Mouse (Mus musculus): ENCODE data around the gene Selplg. TPM values are rescaled to one million over a fixed set of nuclear protein-coding genes. Genes with fewer than 3 reads are reported as not detected.

Gene Selplg
- 1.3 and 1.7 TPM in 2 replicates for polyA plus RNA-seq (2016; fragmentation: Nextera tagmentation; extraction: Ambion mirVana)

DNA sequence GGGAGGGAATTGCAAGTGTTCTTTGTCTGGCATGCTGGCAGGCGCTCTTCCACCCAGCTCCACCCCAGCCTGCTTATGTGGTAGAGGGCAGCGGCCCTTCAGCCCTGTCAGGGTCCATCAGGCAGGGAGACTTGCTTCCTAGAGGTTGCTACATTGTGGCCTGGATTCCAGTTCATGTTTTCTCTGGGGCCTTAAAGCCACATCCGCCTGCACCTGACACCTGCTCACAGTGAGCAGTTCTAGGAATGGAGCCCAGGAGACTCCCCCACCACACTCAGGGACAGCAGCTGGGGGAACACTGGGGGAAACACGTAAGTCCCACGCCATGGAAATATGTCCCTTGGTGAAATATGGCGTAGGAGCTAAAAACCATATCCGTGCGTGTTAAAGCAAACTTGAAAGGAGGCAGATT, at the start of gene Selplg:
TSS of gene Selplg (minus strand) at position 155 of the 412 bp plus-strand sequence.
- 0 out of 2 replicates have a peak within 1 kb of the TSS, but pooled peaks have one; percentile 13 for H3K27ac ChIP-seq
- H3K4me3 ChIP-seq = no peak within 1 kb of the TSS
- H3K36me3 ChIP-seq = peaks cover 3% of the 10 kb centered on the region; the same call in 1 of the 2 replicates
- no peaks in the 10 kb centered on the region for H3K9me3 ChIP-seq
- 50% methylated on average over 8 of the region's 8 CpGs for WGBS
- H3K27me3 ChIP-seq (ENCODE audit: insufficient read depth, poor library complexity, severe bottlenecking) = no peaks in the 10 kb centered on the region
- no peak for DNase-seq (ENCODE audit: low spot score)
- H3K4me1 ChIP-seq (replicated peaks) = peaks cover 18% of the 10 kb centered on the region

DNA sequence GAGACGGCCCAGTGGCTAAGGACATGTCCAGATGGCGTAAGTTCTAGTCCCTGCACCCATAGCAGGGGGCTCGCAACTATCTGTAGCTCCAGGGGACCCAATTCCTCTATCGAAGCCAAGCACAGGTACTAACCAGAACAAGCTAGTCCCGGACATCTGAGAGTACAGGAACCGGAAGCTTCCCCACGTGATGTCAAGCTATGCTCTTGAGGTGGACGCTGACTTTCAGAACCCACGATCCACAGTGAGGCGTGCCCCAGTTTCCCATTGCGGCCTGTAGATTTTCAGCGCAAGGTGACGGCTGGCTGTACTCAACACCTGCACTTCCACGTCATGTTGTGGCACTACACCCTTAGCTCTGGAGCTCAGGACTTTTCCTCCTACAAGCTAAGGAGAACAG, 48.7 kb upstream of the Selplg start:
- Histone ChIP-seq H3K4me3 (no peak overlapping the region), H3K9me3 (no peaks in the 10 kb centered on the region), H3K4me1 (replicated peaks) (peaks cover 61% of the 10 kb centered on the region), H3K27me3 (ENCODE audit: insufficient read depth, poor library complexity, severe bottlenecking) (no peaks in the 10 kb centered on the region), H3K36me3 (peaks cover 64% of the 10 kb centered on the region), H3K27ac (no peak overlapping the region)
- WGBS = 94% methylated on average over 14 of the region's 14 CpGs
- DNase-seq (ENCODE audit: low spot score) = no peak

DNA sequence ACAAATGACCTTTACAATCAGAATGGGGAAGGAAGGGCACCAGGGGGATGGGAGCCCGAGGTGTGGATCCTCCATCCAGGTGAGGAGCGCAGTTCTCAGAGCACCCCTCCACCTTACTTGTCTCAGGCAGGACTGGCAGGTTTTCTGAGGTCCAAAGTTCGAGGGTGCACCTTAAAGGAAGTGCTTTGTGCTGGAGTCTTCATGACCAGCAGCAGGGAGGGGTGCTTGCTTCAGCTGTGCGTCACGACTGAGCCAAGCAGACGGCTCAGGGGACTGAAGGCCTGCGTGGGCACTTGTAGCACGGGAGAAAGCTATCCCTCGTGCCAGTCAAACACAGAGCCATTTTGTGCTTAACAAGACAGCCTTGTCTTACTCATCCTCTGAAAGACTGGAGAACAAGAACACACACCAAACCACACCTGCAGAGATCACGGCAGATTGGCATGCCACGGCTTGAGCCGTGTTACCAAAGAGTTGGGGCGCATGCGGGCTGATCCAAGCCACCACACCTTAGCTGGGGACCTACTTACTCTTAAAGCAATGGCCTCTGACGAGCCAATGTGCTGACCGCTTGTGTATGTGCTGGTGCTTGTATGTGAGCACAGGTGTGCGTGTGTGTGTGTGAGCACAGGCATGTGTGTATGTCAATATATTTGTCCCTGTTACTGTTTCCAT, 46.6 kb upstream of the Selplg start:
- Histone ChIP-seq H3K4me3 (no peak overlapping the region), H3K4me1 (replicated peaks) (peaks cover 60% of the 10 kb centered on the region), H3K9me3 (no peaks in the 10 kb centered on the region), H3K36me3 (peaks cover 82% of the 10 kb centered on the region), H3K27ac (no peak overlapping the region), H3K27me3 (ENCODE audit: insufficient read depth, poor library complexity, severe bottlenecking) (no peaks in the 10 kb centered on the region)
- no peak for DNase-seq (ENCODE audit: low spot score)
- 92% methylated on average over 17 of the region's 17 CpGs for WGBS

DNA sequence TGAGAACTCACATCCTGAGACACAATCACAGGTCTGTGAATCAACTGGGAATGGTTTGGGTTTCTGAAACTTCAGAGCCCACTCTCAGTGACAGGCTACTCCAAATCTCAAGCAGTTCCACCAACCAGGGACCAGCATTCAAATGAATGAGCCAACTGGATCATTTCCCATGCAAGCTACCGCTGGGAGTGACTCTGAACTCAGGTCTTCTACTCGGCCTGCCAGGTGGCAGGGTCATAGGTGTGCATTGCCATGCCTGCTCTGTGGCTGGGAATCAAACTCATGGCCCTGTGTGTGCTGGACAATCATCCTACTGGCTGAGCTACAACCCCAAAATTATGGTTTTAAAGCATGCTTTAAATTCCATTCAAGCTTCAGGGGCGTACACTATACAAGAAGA, 45.1 kb upstream of the Selplg start:
- Histone ChIP-seq H3K27me3 (ENCODE audit: insufficient read depth, poor library complexity, severe bottlenecking) (no peaks in the 10 kb centered on the region), H3K27ac (no peak overlapping the region), H3K36me3 (peaks cover 79% of the 10 kb centered on the region), H3K9me3 (no peaks in the 10 kb centered on the region), H3K4me3 (no peak overlapping the region), H3K4me1 (replicated peaks) (peaks cover 60% of the 10 kb centered on the region)
- DNase-seq (ENCODE audit: low spot score) = no peak
- WGBS = 73% methylated on average over 3 of the region's 3 CpGs

DNA sequence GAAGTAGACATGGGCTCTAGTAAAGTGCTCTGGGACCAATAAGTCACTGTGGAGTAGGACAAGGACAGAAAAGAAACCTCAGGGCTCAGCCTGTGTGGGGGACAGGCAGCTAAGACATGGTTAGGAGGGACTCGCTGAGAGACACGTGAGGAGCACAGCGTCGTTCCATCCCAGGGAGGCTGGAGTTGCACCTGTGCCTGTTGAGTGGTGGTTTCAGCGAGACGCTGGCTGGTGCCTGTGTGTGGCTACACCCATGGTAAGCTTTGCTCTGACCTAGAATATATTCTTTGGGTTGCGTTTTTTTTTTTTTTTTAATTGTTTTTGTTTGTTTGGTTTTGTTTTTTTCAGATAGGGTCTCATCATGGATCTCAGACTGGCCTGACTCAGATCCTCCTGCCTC, 43.7 kb upstream of the Selplg start:
- H3K36me3 ChIP-seq = peaks cover 65% of the 10 kb centered on the region
- H3K4me3 ChIP-seq = no peak overlapping the region
- no peaks in the 10 kb centered on the region for H3K9me3 ChIP-seq
- H3K27ac ChIP-seq = peak overlapping the region; percentile 54
- H3K4me1 ChIP-seq (replicated peaks) = peaks cover 65% of the 10 kb centered on the region
- DNase-seq (ENCODE audit: low spot score) = no peak
- no peaks in the 10 kb centered on the region for H3K27me3 ChIP-seq (ENCODE audit: insufficient read depth, poor library complexity, severe bottlenecking)
- 93% methylated on average over 7 of the region's 7 CpGs for WGBS

DNA sequence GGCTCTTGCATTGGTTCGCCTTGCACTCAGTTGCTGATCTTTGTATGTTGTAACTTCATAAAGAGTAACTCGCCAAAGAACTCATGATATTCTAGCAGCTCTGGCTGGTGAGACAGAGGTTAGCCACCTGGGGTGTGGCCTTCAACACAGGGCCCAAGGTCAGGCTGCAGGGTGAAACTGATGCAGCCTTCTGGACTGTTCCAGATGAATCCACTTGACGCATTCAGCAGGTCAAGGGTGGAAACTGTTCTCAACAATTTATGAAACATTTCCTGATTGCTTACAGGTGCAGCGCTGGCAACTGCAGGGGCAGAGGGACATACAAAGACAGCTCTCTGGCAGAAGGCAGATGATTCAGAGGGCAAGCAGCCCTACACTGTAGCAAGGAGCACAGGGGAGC, 43.2 kb upstream of the Selplg start:
- Histone ChIP-seq H3K36me3 (peaks cover 60% of the 10 kb centered on the region), H3K4me1 (replicated peaks) (peaks cover 70% of the 10 kb centered on the region), H3K27me3 (ENCODE audit: insufficient read depth, poor library complexity, severe bottlenecking) (no peaks in the 10 kb centered on the region), H3K4me3 (no peak overlapping the region), H3K9me3 (no peaks in the 10 kb centered on the region), H3K27ac (peak overlapping the region; percentile 54)
- DNase-seq (ENCODE audit: low spot score) = no peak
- WGBS = 91% methylated on average over 4 of the region's 4 CpGs

DNA sequence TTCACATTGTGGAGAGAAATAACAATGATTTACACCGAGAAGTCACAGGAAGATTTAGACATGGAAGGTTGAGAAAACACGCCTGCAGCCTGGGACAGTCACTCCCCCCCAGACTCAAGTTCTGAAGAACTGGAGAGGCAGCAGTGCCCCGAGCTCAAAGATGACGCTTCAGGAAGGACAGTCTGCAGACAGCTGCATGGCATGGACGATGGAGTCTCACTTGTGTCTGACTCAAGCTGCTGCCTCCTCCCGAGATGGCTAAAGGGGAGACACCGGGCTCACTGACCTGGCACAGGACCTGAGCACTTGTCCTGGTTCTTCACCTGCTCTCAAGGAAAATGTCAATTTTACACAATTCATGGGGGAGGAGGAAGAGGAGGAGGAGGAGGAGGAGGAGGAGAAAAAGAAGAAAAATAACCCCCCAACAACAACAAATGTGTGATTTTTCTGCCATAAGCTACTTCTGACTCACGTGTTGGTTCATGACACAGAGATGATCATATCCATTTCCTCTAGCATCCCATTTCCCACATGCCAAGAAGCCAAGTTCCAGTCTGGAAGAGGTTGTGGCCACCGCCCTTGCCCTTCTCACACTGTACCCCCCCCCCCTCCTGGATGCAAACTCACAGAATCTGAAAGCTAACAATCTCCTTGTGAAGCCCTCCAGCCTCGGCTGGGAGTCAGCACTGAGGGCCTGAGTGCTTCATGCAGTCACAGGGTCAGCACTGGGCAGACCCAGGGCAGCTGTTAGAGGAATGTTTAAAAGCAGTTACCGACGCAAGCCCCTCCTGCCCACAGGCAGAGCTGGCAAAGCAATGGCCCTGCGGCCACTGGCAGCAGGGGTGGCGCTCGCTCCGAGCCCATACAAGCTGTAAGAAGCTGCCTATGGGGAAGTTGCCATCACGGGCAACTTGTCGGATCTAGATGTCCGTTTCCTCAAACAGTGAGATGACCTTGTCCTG, 41.9 kb upstream of the Selplg start:
- Histone ChIP-seq H3K4me3 (peak overlapping the region; percentile 35), H3K36me3 (peaks cover 47% of the 10 kb centered on the region), H3K4me1 (replicated peaks) (peaks cover 82% of the 10 kb centered on the region), H3K9me3 (no peaks in the 10 kb centered on the region), H3K27me3 (ENCODE audit: insufficient read depth, poor library complexity, severe bottlenecking) (no peaks in the 10 kb centered on the region), H3K27ac (peak overlapping the region; percentile 96)
- 60% methylated on average over 19 of the region's 19 CpGs for WGBS
- DNase-seq (ENCODE audit: low spot score) = no peak

DNA sequence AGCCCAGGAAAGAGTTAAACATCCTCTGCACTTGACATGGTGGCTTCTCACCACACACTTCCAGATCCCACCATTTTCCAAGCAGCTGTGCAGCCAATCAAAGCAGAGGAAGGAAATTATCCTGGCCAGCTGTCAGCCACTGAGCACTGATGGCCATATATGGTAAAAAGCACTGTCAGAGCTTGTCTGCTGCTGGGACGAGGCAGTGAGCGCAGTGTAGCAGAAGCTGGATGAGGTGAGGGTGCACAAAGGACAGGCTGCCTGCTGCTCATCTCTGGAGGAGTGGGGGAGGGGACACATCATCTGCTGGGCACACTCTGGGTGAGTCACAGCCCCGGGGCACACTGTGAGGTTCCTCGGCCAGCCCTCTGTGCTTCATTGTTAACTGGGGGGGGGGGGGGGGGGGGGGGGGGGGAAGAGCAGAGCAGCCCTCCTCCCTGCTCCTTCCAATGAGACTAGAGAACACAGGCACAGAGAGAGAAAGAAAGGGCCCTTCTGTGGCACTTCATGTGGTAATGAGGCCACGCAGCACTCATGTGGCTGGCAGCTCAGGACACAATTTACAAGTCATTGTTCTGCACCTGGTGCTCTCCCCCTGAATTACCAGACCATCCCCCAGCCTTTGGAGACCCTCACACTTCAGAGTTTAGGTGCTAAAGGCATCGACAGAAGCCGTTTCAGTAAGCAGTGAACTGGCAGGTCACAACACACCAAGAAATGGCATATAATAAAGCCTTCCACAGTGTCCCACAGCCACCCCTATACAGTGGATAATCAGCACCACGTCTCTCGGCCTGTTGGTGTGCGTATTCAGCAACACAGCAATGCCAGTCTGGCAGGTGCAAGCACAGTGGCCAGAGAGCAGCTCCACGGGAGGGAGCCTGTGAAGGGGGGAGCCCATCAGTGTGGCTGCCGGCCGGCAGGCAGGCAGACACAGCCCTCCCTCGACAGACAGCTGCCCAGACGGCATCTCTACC, 40.8 kb upstream of the Selplg start:
- H3K4me1 ChIP-seq (replicated peaks) = peaks cover 87% of the 10 kb centered on the region
- peak overlapping the region; percentile 96 for H3K27ac ChIP-seq
- peaks cover 36% of the 10 kb centered on the region for H3K36me3 ChIP-seq
- H3K9me3 ChIP-seq = no peaks in the 10 kb centered on the region
- no peaks in the 10 kb centered on the region for H3K27me3 ChIP-seq (ENCODE audit: insufficient read depth, poor library complexity, severe bottlenecking)
- H3K4me3 ChIP-seq = peak overlapping the region; percentile 35
- DNase-seq (ENCODE audit: low spot score) = peak; percentile 89
- 7% methylated on average over 15 of the region's 15 CpGs for whole genome bisulfite sequencing

DNA sequence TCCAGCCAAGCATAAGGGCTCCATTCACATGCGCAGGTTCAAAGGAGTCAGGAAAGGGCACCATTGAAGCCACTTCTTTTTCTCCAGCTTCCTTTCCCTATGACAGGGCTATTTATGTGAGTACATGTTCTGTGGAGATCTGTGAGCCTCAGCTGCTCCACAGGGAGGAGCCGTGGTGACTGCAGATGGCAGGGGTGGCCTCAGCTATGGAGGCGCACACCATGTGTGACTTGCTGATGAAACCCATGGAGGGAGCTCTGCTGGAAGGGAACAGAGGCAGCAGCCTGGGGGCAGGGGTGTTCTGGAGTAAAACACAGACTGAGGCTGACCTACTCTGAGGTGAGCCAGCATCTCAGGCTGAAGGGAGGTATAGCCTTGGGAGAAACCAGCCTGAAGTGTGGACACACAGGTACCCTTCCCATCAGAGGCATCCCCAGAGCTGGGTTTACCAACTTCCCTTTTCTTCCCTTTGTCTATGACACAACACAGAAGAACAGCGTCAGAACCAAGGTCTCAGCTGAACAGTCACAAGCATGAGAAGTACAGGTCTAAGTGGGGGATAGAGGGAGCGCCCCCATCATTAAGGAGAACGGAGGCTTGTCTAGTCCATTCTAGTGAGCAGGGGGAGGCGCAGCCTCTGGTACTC, 39.6 kb upstream of the Selplg start:
- WGBS = 78% methylated on average over 7 of the region's 7 CpGs

DNA sequence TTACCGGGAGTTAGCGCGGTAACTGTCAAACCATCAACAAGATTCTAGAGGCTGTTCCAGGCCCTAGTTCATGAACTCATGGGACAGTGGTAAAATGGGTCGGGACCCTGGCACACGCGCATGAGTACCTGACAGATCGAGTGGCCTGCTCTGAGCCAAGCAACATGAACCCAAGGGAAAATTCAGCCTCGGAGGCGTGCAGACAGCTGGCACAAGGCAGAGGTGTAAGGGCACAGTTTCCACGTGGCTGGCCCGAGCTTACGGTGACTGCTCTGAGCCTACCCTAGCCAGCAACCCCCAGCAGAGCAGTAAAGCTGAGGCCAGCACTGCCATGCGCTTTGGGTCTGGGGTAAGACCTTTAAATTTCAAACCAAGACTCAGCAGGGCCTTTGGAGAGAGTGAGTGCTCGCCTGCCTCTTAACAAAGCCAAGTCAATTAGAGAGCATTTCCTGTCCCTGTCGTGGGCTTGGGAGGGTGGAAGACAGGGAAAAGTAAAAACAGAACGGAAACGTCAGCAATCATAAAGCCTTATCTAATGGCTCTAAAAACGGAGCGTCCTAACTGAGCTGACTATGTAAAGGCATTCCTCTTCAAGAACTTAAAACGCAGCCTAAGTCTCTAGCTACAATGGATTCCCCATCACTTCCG, 38.1 kb upstream of the Selplg start:
- no peaks in the 10 kb centered on the region for H3K27me3 ChIP-seq (ENCODE audit: insufficient read depth, poor library complexity, severe bottlenecking)
- no peaks in the 10 kb centered on the region for H3K9me3 ChIP-seq
- DNase-seq (ENCODE audit: low spot score) = no peak
- 52% methylated on average over 21 of the region's 21 CpGs for WGBS
- peaks cover 75% of the 10 kb centered on the region for H3K4me1 ChIP-seq (replicated peaks)
- H3K36me3 ChIP-seq = peaks cover 21% of the 10 kb centered on the region
- H3K27ac ChIP-seq = peak overlapping the region; percentile 96
- no peak overlapping the region for H3K4me3 ChIP-seq

More for the DNA sequence above, 39.6 kb upstream of the Selplg start:
- H3K36me3 ChIP-seq = peaks cover 26% of the 10 kb centered on the region
- no peaks in the 10 kb centered on the region for H3K9me3 ChIP-seq
- no peak overlapping the region for H3K4me3 ChIP-seq
- no peaks in the 10 kb centered on the region for H3K27me3 ChIP-seq (ENCODE audit: insufficient read depth, poor library complexity, severe bottlenecking)
- peaks cover 88% of the 10 kb centered on the region for H3K4me1 ChIP-seq (replicated peaks)
- DNase-seq (ENCODE audit: low spot score) = peak; percentile 37
- peak overlapping the region; percentile 96 for H3K27ac ChIP-seq

DNA sequence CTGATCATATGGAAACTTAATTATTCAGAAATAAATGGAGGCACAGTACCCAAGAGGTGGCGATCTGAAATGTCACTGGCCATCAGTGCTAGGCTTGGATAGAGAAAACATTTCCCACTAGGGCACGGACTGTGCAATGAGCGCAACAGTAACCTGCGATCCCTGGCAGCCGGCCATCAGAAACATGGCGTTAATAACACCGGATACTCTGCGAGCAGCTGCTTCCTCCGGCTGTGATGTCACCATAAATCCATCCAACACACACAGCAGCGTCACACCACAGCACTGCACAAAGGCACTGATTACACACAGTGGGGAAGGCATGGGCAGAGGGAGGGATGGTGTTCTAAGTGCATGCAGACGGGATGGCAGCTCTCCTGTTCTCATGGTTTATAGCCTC, 36.7 kb upstream of the Selplg start:
- H3K36me3 ChIP-seq = peaks cover 24% of the 10 kb centered on the region
- H3K27me3 ChIP-seq (ENCODE audit: insufficient read depth, poor library complexity, severe bottlenecking) = no peaks in the 10 kb centered on the region
- peaks cover 62% of the 10 kb centered on the region for H3K4me1 ChIP-seq (replicated peaks)
- no peak overlapping the region for H3K4me3 ChIP-seq
- no peaks in the 10 kb centered on the region for H3K9me3 ChIP-seq
- no peak for DNase-seq (ENCODE audit: low spot score)
- WGBS = 85% methylated on average over 11 of the region's 11 CpGs
- peak overlapping the region; percentile 50 for H3K27ac ChIP-seq
